Mouse (Mus musculus) ES-Bruce4 (cell line): ENCODE measurements around the gene Mbd5. TPM values are rescaled to one million over a fixed set of nuclear protein-coding genes. Genes with fewer than 3 reads are reported as not detected.

ENCODE experiments used
- H3K27ac ChIP-seq: 2 replicates; pipeline ENCODE4 v1.5.1; 2012; ENCODE audit warnings: low read length, inconsistent platforms; ENCODE audit not compliant: insufficient read depth
- H3K27me3 ChIP-seq: 2 replicates; pipeline ENCODE4 v1.6.1; 2012; ENCODE audit warnings: mild to moderate bottlenecking, low read length, inconsistent platforms; ENCODE audit not compliant: control insufficient read depth, poor library complexity, insufficient read depth, severe bottlenecking
- H3K36me3 ChIP-seq: 2 replicates; pipeline ENCODE4 v1.6.1; 2012; ENCODE audit warnings: inconsistent platforms, mild to moderate bottlenecking, low read length, moderate library complexity; ENCODE audit not compliant: control insufficient read depth, poor library complexity, insufficient read depth, severe bottlenecking
- H3K4me1 ChIP-seq: one replicate; pipeline ENCODE4 v1.8.1; 2011; ENCODE audit warnings: low read length; ENCODE audit not compliant: control insufficient read depth, insufficient read depth
- H3K4me3 ChIP-seq: 2 replicates; pipeline ENCODE4 v1.5.1; 2011; ENCODE audit warnings: low read depth, mild to moderate bottlenecking, low read length
- H3K9ac ChIP-seq: 2 replicates; pipeline ENCODE4 v1.6.1; 2012; ENCODE audit warnings: low read depth, mild to moderate bottlenecking, inconsistent platforms; ENCODE audit not compliant: poor library complexity, severe bottlenecking
- H3K9me3 ChIP-seq: replicated peaks from 2 replicates; pipeline ENCODE4 v1.6.1; 2012; ENCODE audit warnings: mild to moderate bottlenecking, low read length, inconsistent platforms; ENCODE audit not compliant: control insufficient read depth, poor library complexity, insufficient read depth, severe bottlenecking
- CTCF ChIP-seq: IDR thresholded peaks from one replicate; pipeline ENCODE4 v1.8.1; 2011; ENCODE audit warnings: low read depth, low read length
- EP300 ChIP-seq: IDR thresholded peaks from 2 replicates; pipeline ENCODE4 v1.6.1; 2011; ENCODE audit warnings: low read depth, low read length; ENCODE audit not compliant: insufficient read depth
- POLR2A ChIP-seq: IDR thresholded peaks from one replicate; pipeline ENCODE4 v1.8.1; 2011; ENCODE audit warnings: low read length; ENCODE audit not compliant: insufficient read depth
- polyA plus RNA-seq: library from polyadenylated mRNA; stranded (reverse); fragments of >200 nt; gene quantifications from 2 replicates; pipeline ENCODE4 v1.2.4, GENCODE M21; 2011; ENCODE audit warnings: low read depth; ENCODE audit not compliant: missing spikeins, insufficient read depth, insufficient read length

Gene Mbd5
- polyA plus RNA-seq, 1 experiment: 26.1 TPM

- Histone ChIP-seq H3K4me3 (no peak overlapping the region), H3K9me3 (no peaks in the 10 kb centered on the region), H3K9ac (no peak overlapping the region), H3K27ac (no peak overlapping the region), H3K36me3 (no peaks in the 10 kb centered on the region), H3K27me3 (no peaks in the 10 kb centered on the region), H3K4me1 (no peaks in the 10 kb centered on the region)
- TF ChIP-seq EP300 (no peak), POLR2A (no peak), CTCF (no peak)
Observed at GRCm38 (mm10) chr2:49355867-49356266, 406.6 kb downstream of the Mbd5 start.

GRCm38 (mm10) chr2:49358128-49358814, 409.0 kb downstream of the Mbd5 start:
- H3K36me3 ChIP-seq: no peaks in the 10 kb centered on the region
- no peak overlapping the region for H3K4me3 ChIP-seq
- no peaks in the 10 kb centered on the region for H3K9me3 ChIP-seq
- H3K9ac ChIP-seq: no peak overlapping the region
- no peaks in the 10 kb centered on the region for H3K27me3 ChIP-seq
- H3K27ac ChIP-seq: no peak overlapping the region
- no peak for TF ChIP-seq EP300
- no peak for TF ChIP-seq CTCF
- TF ChIP-seq POLR2A: no peak
- H3K4me1 ChIP-seq: no peaks in the 10 kb centered on the region

- no peaks in the 10 kb centered on the region for H3K4me1 ChIP-seq
- no peaks in the 10 kb centered on the region for H3K9me3 ChIP-seq
- no peaks in the 10 kb centered on the region for H3K36me3 ChIP-seq
- TF ChIP-seq CTCF: peak; percentile 35
- no peak for TF ChIP-seq POLR2A
- H3K9ac ChIP-seq: no peak overlapping the region
- H3K27ac ChIP-seq: no peak overlapping the region
- no peak overlapping the region for H3K4me3 ChIP-seq
- H3K27me3 ChIP-seq: no peaks in the 10 kb centered on the region
Observed at GRCm38 (mm10) chr2:49358839-49359520, 409.7 kb downstream of the Mbd5 start.

GRCm38 (mm10) chr2:49359706-49360105, 410.4 kb downstream of the Mbd5 start:
- Histone ChIP-seq H3K4me3 (no peak overlapping the region), H3K27me3 (no peaks in the 10 kb centered on the region), H3K36me3 (no peaks in the 10 kb centered on the region), H3K9me3 (no peaks in the 10 kb centered on the region), H3K27ac (no peak overlapping the region), H3K4me1 (peaks cover 1% of the 10 kb centered on the region), H3K9ac (no peak overlapping the region)
- TF ChIP-seq POLR2A: no peak
- no peak for TF ChIP-seq CTCF
- TF ChIP-seq EP300: no peak

GRCm38 (mm10) chr2:49364546-49364945, 415.2 kb downstream of the Mbd5 start:
- Histone ChIP-seq H3K4me1 (peaks cover 4% of the 10 kb centered on the region), H3K27me3 (no peaks in the 10 kb centered on the region), H3K9me3 (no peaks in the 10 kb centered on the region), H3K27ac (peak overlapping the region; percentile 52), H3K9ac (no peak overlapping the region), H3K4me3 (no peak overlapping the region), H3K36me3 (no peaks in the 10 kb centered on the region)
- peak; percentile 65; the same call in 1 of the 2 replicates for TF ChIP-seq EP300
- TF ChIP-seq POLR2A: no peak
- TF ChIP-seq CTCF: no peak

GRCm38 (mm10) chr2:49366878-49367545, 417.7 kb downstream of the Mbd5 start:
- TF ChIP-seq CTCF (no peak), POLR2A (no peak), EP300 (no peak)
- H3K9me3 ChIP-seq: no peaks in the 10 kb centered on the region
- H3K9ac ChIP-seq: no peak overlapping the region
- no peaks in the 10 kb centered on the region for H3K27me3 ChIP-seq
- H3K4me3 ChIP-seq: no peak overlapping the region
- no peaks in the 10 kb centered on the region for H3K36me3 ChIP-seq
- H3K4me1 ChIP-seq: peaks cover 4% of the 10 kb centered on the region
- no peak overlapping the region for H3K27ac ChIP-seq
